Mouse (Mus musculus): ENCODE results near the gene Mgst2. TPM values are rescaled to one million over a fixed set of nuclear protein-coding genes. Genes with fewer than 3 reads are reported as not detected.

The Mgst2 gene
- polyA plus RNA-seq, 1 experiment from 2014 or later: 0.52 TPM

DNA sequence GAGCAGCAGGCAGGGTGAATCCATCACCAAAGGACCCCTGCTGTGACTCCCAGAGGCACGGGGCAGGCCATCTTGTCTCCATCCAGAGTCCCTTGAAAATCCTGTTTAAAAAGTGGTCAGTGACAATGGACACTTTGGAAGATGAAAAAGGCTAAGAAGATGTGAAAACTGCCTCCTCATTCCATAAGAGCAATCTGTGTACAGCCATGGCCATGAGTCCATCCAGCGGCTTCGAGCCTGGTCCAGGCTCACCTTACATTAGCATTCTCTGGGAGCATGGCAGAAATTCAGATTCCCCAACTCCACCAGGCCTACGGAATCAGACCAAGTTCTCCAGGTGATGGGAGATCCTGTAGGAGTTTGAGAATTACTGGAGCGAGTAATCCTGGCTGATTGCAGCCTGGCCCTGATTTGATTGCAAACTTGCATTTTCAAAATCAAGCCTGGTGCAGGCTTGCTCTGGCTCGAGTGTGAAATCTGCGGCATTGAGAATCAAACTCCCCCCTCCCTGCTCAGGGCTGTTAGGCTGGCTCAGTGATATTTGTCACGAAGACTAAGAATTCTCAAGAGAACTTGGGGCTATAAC, 42.6 kb downstream of the Mgst2 start:
- WGBS: 54% methylated on average over 8 of the region's 8 CpGs
- Histone ChIP-seq H3K4me2 (replicated peaks) (no peak overlapping the region), H3K4me1 (replicated peaks; ENCODE audit: control insufficient read depth, insufficient read depth, low read length) (peaks cover 36% of the 10 kb centered on the region), H3K36me3 (replicated peaks; ENCODE audit: control insufficient read depth, insufficient read depth) (no peaks in the 10 kb centered on the region), H3K9ac (0 out of 2 replicates have a peak overlapping the region, but pooled peaks have one; percentile 51), H3K27me3 (ENCODE audit: control insufficient read depth, insufficient read depth, low read length) (no peaks in the 10 kb centered on the region), H3K9me3 (ENCODE audit: control insufficient read depth, low read length) (no peaks in the 10 kb centered on the region), H3K4me3 (replicated peaks; ENCODE audit: low read length) (no peak overlapping the region), H3K27ac (peak overlapping the region; percentile 96)
- no peak for DNase-seq (ENCODE audit: low spot score)
- no peak for ATAC-seq (ENCODE audit: low FRiP score)

DNA sequence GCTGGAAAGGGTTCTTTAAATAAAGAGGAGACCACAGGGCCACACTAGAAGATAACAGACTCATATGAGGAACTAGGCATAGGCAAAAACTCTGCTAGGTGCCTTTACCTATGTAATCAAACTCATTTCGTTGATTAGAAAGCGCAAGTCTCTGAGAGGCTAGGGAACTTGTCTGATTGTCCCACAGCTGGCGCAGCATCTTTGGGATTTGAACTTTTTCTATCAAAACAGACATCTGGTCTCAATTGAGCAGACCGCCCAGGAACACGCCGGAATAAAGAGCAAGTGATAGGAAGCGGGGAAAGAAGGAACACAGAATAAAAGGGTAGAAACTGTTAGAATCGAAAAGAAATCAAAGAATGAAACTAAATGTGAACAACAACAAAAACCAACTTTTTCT, 43.3 kb downstream of the Mgst2 start:
- Histone ChIP-seq H3K27me3 (ENCODE audit: control insufficient read depth, insufficient read depth, low read length) (no peaks in the 10 kb centered on the region), H3K9me3 (ENCODE audit: control insufficient read depth, low read length) (no peaks in the 10 kb centered on the region), H3K4me1 (replicated peaks; ENCODE audit: control insufficient read depth, insufficient read depth, low read length) (peaks cover 40% of the 10 kb centered on the region), H3K9ac (no peak overlapping the region), H3K27ac (peak overlapping the region; percentile 96), H3K4me3 (replicated peaks; ENCODE audit: low read length) (no peak overlapping the region), H3K4me2 (replicated peaks) (no peak overlapping the region), H3K36me3 (replicated peaks; ENCODE audit: control insufficient read depth, insufficient read depth) (no peaks in the 10 kb centered on the region)
- 90% methylated on average over 8 of the region's 8 CpGs for WGBS
- ATAC-seq (ENCODE audit: low FRiP score) (no peak), DNase-seq (ENCODE audit: low spot score) (no peak)

DNA sequence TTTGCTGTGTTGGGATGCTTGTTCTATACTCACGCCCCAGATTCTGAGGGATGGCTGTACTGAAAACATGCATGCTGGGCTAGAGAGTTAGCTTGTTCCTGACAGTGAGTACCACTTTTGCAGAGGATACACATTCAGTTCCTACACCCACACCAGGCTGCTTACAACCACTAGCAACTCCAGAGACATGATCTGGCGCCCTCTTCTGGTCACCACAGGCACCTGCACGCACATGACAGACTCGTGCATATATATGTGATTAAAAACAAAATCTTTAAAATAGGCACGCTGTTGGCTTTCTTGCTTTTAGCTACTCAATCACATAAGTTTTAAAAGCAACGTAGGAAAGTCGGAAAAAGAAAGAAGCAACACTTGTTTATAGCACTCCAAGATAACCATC, 45.1 kb downstream of the Mgst2 start:
- Histone ChIP-seq H3K27ac (no peak overlapping the region), H3K9me3 (ENCODE audit: control insufficient read depth, low read length) (no peaks in the 10 kb centered on the region), H3K4me2 (replicated peaks) (no peak overlapping the region), H3K27me3 (ENCODE audit: control insufficient read depth, insufficient read depth, low read length) (no peaks in the 10 kb centered on the region), H3K36me3 (replicated peaks; ENCODE audit: control insufficient read depth, insufficient read depth) (no peaks in the 10 kb centered on the region), H3K4me3 (replicated peaks; ENCODE audit: low read length) (no peak overlapping the region), H3K4me1 (replicated peaks; ENCODE audit: control insufficient read depth, insufficient read depth, low read length) (peaks cover 38% of the 10 kb centered on the region), H3K9ac (no peak overlapping the region)
- ATAC-seq (ENCODE audit: low FRiP score) (no peak), DNase-seq (ENCODE audit: low spot score) (no peak)
- 87% methylated on average over 7 of the region's 7 CpGs for WGBS

- H3K27ac ChIP-seq: peak overlapping the region; percentile 71; the same call in 1 of the 2 replicates
- H3K9me3 ChIP-seq (ENCODE audit: control insufficient read depth, low read length): no peaks in the 10 kb centered on the region
- H3K4me2 ChIP-seq (replicated peaks): no peak overlapping the region
- H3K36me3 ChIP-seq (replicated peaks; ENCODE audit: control insufficient read depth, insufficient read depth): no peaks in the 10 kb centered on the region
- whole genome bisulfite sequencing: 59% methylated on average over 1 of the region's 1 CpGs
- no peaks in the 10 kb centered on the region for H3K27me3 ChIP-seq (ENCODE audit: control insufficient read depth, insufficient read depth, low read length)
- DNase-seq (ENCODE audit: low spot score) (no peak), ATAC-seq (ENCODE audit: low FRiP score) (no peak)
- H3K4me3 ChIP-seq (replicated peaks; ENCODE audit: low read length): no peak overlapping the region
- no peak overlapping the region for H3K9ac ChIP-seq
- H3K4me1 ChIP-seq (replicated peaks; ENCODE audit: control insufficient read depth, insufficient read depth, low read length): peaks cover 14% of the 10 kb centered on the region; the same call in 1 of the 2 replicates
Measured at GRCm38 (mm10) chr3:51708375-51708745, 48.2 kb downstream of the Mgst2 start.

DNA sequence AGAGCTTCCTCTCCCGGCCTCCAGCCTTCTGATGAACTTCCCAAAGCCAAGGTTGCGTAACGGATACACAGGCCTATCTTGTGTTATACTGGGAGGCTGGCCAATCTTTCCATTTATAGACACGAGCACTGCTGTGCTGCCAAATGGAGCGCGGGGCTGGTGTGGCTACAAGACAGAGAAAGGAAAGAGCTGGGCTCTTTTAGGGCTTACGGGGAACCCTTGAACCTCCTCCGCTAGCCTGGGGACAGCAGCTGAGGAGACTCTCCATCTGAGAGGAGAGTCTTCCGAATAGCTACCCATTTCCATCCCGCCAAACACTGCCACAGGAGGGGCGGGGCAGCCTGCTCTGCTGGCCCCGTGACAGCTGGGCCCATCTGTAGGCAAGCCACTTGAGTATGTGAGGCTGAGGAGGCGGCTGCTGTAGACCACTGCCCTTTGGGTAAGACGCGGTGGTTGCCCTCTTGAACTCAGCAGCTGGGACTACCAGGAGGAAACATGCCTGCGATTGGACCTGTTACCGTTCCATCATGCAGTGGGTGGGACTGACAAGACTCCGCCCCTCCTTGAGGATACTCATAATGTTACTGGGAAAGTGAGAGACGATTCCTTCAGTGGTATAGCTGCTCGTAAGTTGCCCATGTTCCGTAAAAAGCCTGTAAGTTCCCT, 48.7 kb downstream of the Mgst2 start:
- Histone ChIP-seq H3K4me2 (replicated peaks) (no peak overlapping the region; the same call in 1 of the 2 replicates), H3K27ac (peak overlapping the region; percentile 71; the same call in 1 of the 2 replicates), H3K9me3 (ENCODE audit: control insufficient read depth, low read length) (no peaks in the 10 kb centered on the region), H3K4me1 (replicated peaks; ENCODE audit: control insufficient read depth, insufficient read depth, low read length) (0 out of 2 replicates have a peak, but pooled peaks cover 11% of the 10 kb centered on the region), H3K36me3 (replicated peaks; ENCODE audit: control insufficient read depth, insufficient read depth) (no peaks in the 10 kb centered on the region), H3K9ac (no peak overlapping the region), H3K4me3 (replicated peaks; ENCODE audit: low read length) (no peak overlapping the region), H3K27me3 (ENCODE audit: control insufficient read depth, insufficient read depth, low read length) (no peaks in the 10 kb centered on the region)
- 59% methylated on average over 21 of the region's 21 CpGs for WGBS
- DNase-seq (ENCODE audit: low spot score) (peak; percentile 53), ATAC-seq (ENCODE audit: low FRiP score) (peak; percentile 73)

DNA sequence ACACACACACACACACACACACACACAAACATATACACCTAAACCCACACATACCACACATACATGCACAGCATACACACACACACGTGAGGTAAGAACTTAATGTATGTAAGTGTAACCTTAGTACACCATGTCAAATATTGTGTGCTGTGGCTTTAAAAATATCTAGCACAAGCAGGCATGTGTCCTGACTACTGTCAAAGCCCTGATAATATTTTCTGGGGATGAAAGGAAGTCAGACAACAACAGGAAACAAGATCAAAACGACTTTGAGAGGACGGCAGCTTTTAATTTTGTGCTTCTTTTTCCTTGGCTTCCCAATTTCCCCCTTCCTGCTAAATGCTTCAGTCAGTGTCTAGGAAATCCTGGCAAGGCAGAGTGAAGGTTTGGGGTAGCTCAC, 52.2 kb downstream of the Mgst2 start:
- H3K9ac ChIP-seq: no peak overlapping the region
- H3K4me2 ChIP-seq (replicated peaks): no peak overlapping the region
- no peak overlapping the region for H3K4me3 ChIP-seq (replicated peaks; ENCODE audit: low read length)
- no peaks in the 10 kb centered on the region for H3K36me3 ChIP-seq (replicated peaks; ENCODE audit: control insufficient read depth, insufficient read depth)
- 57% methylated on average over 3 of the region's 3 CpGs for WGBS
- H3K9me3 ChIP-seq (ENCODE audit: control insufficient read depth, low read length): no peaks in the 10 kb centered on the region
- DNase-seq (ENCODE audit: low spot score) (no peak), ATAC-seq (ENCODE audit: low FRiP score) (no peak)
- no peaks in the 10 kb centered on the region for H3K27me3 ChIP-seq (ENCODE audit: control insufficient read depth, insufficient read depth, low read length)
- H3K27ac ChIP-seq: no peak overlapping the region
- 0 out of 2 replicates have a peak, but pooled peaks cover 11% of the 10 kb centered on the region for H3K4me1 ChIP-seq (replicated peaks; ENCODE audit: control insufficient read depth, insufficient read depth, low read length)

- Histone ChIP-seq H3K9me3 (ENCODE audit: control insufficient read depth, low read length) (no peaks in the 10 kb centered on the region), H3K4me2 (replicated peaks) (no peak overlapping the region), H3K36me3 (replicated peaks; ENCODE audit: control insufficient read depth, insufficient read depth) (no peaks in the 10 kb centered on the region), H3K27ac (no peak overlapping the region), H3K4me3 (replicated peaks; ENCODE audit: low read length) (no peak overlapping the region), H3K9ac (no peak overlapping the region), H3K27me3 (ENCODE audit: control insufficient read depth, insufficient read depth, low read length) (no peaks in the 10 kb centered on the region), H3K4me1 (replicated peaks; ENCODE audit: control insufficient read depth, insufficient read depth, low read length) (0 out of 2 replicates have a peak, but pooled peaks cover 10% of the 10 kb centered on the region)
- 16% methylated on average over 8 of the region's 8 CpGs for WGBS
- no peak for DNase-seq (ENCODE audit: low spot score)
- no peak for ATAC-seq (ENCODE audit: low FRiP score)
Measured at GRCm38 (mm10) chr3:51713233-51713632, 53.1 kb downstream of the Mgst2 start.

DNA sequence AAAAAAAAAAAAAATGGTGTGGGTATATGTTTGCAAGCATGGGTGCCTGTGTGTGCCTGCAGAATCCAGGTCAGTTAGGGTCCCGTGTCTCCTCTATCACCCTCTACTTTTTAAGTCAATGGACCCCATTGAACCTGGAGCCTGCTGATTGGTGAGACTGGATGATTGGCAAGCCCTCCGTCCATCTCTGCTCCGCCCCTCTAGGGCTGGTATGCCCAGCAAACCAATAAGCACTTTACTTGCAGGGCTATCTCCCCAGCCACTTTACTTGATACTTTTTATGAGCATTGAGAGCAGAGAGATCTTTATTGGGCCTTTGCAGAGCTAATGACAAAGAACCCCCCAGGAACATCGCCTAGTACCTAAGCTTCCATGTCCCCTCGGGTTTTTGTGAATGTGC, 54.3 kb downstream of the Mgst2 start:
- 87% methylated on average over 5 of the region's 5 CpGs for WGBS

GRCm38 (mm10) chr3:51717455-51717854, 57.3 kb downstream of the Mgst2 start:
- H3K27ac ChIP-seq: no peak overlapping the region
- no peaks in the 10 kb centered on the region for H3K36me3 ChIP-seq (replicated peaks; ENCODE audit: control insufficient read depth, insufficient read depth)
- no peak overlapping the region for H3K9ac ChIP-seq
- no peak overlapping the region for H3K4me3 ChIP-seq (replicated peaks; ENCODE audit: low read length)
- H3K9me3 ChIP-seq (ENCODE audit: control insufficient read depth, low read length): no peaks in the 10 kb centered on the region
- 75% methylated on average over 3 of the region's 3 CpGs for WGBS
- no peaks in the 10 kb centered on the region for H3K27me3 ChIP-seq (ENCODE audit: control insufficient read depth, insufficient read depth, low read length)
- ATAC-seq (ENCODE audit: low FRiP score) (no peak), DNase-seq (ENCODE audit: low spot score) (no peak)
- H3K4me2 ChIP-seq (replicated peaks): no peak overlapping the region
- 0 out of 2 replicates have a peak, but pooled peaks cover 4% of the 10 kb centered on the region for H3K4me1 ChIP-seq (replicated peaks; ENCODE audit: control insufficient read depth, insufficient read depth, low read length)

More for the DNA sequence above, 54.3 kb downstream of the Mgst2 start:
- no peak for ATAC-seq (ENCODE audit: low FRiP score)
- DNase-seq (ENCODE audit: low spot score): no peak
- no peaks in the 10 kb centered on the region for H3K27me3 ChIP-seq (ENCODE audit: control insufficient read depth, insufficient read depth, low read length)
- no peak overlapping the region for H3K4me3 ChIP-seq (replicated peaks; ENCODE audit: low read length)
- no peak overlapping the region for H3K9ac ChIP-seq
- no peaks in the 10 kb centered on the region for H3K9me3 ChIP-seq (ENCODE audit: control insufficient read depth, low read length)
- H3K36me3 ChIP-seq (replicated peaks; ENCODE audit: control insufficient read depth, insufficient read depth): no peaks in the 10 kb centered on the region
- H3K4me2 ChIP-seq (replicated peaks): no peak overlapping the region
- no peak overlapping the region for H3K27ac ChIP-seq
- H3K4me1 ChIP-seq (replicated peaks; ENCODE audit: control insufficient read depth, insufficient read depth, low read length): 0 out of 2 replicates have a peak, but pooled peaks cover 4% of the 10 kb centered on the region
